ENCODE assay signal across 22 mouse cellular contexts in the genomic region with DNA sequence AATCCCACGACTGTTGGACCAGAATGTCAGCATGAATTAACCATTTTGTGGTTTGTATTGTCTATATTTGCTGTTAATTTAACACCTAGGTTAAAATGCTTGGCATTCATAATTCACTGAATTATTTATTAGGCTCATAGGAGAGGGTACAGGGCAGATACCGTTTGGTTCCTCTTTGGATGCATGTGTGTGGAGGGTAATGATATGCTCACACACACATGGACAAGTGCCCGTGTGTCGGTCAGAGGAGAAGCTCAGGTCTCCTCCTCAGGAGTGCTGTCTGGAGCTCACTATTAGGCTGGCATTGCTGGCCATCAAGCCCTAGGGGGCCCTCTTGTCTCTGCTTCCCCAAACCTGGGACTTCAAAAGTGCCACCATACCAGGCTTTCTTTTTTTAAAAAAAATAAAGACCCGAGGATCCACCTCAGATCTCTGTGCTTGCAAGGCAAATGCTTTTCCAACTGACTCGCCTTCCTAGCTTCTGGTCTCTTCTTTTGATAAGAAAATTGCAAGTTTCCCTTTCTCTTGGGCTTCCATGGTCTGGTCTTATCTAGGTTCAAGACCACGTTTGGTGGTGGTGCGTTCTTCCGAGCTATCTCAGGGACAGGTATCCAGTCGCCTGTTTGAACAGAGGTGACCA. TPM values are rescaled to one million over a fixed set of nuclear protein-coding genes. Genes with fewer than 3 reads are reported as not detected.
DNase-seq lines count a peak whose midpoint lies in the region; ATAC-seq lines count a peak whose summit lies in the region.
"Had no signal": no experiment of that assay in that cellular context is flagged by ENCODE, and none has a peak within 500 bp of the region (broad histone marks: within the 10 kb centered on the region; RNA-seq: fewer than 3 reads in every experiment).

No protein-coding gene starts in this region.

- peaks cover 77% of the 10 kb centered on the region for H3K4me1 ChIP-seq in megakaryocyte, embryonic 14.5 days
- peaks cover 63% of the 10 kb centered on the region for H3K4me1 ChIP-seq in liver, embryonic 12.5 days
- 0 out of 2 replicates have a peak, but pooled peaks cover 7% of the 10 kb centered on the region for H3K4me1 ChIP-seq in intestine, embryonic 16.5 days (ENCODE audit: control insufficient read depth, insufficient read depth, low read length)
- H3K4me1 ChIP-seq: lung, embryonic 15.5 days had no signal

- H3K27ac ChIP-seq in liver, embryonic 12.5 days = peak overlapping the region; percentile 57
- no peak overlapping the region for H3K27ac ChIP-seq in intestine, embryonic 16.5 days (ENCODE audit: low read length)
- H3K27ac ChIP-seq: embryonic facial prominence, embryonic 12.5 days; lung, embryonic 15.5 days; neural tube, embryonic 15.5 days had no signal

- no peaks in the 10 kb centered on the region for H3K9me3 ChIP-seq in megakaryocyte, embryonic 14.5 days
- H3K9me3 ChIP-seq in liver, embryonic 12.5 days (replicated peaks) = no peaks in the 10 kb centered on the region
- no peaks in the 10 kb centered on the region for H3K9me3 ChIP-seq in intestine, embryonic 16.5 days (ENCODE audit: control insufficient read depth, low read length)
- H3K9me3 ChIP-seq: embryonic facial prominence, embryonic 12.5 days; lung, embryonic 15.5 days; neural tube, embryonic 15.5 days had no signal

- peak overlapping the region; percentile 69 for H3K4me3 ChIP-seq in megakaryocyte, embryonic 14.5 days (replicated peaks)
- H3K4me3 ChIP-seq in liver, embryonic 12.5 days = no peak overlapping the region
- H3K4me3 ChIP-seq in intestine, embryonic 16.5 days (ENCODE audit: low read length) = no peak overlapping the region
- H3K4me3 ChIP-seq: embryonic facial prominence, embryonic 12.5 days; heart, embryonic 12.5 days; lung, embryonic 15.5 days; neural tube, embryonic 15.5 days had no signal

- peaks cover 48% of the 10 kb centered on the region for H3K36me3 ChIP-seq in megakaryocyte, embryonic 14.5 days (replicated peaks; ENCODE audit: low read length)
- no peaks in the 10 kb centered on the region for H3K36me3 ChIP-seq in liver, embryonic 12.5 days
- no peaks in the 10 kb centered on the region for H3K36me3 ChIP-seq in intestine, embryonic 16.5 days (ENCODE audit: control insufficient read depth, insufficient read depth, low read length)
- H3K36me3 ChIP-seq: embryonic facial prominence, embryonic 12.5 days; heart, embryonic 12.5 days; lung, embryonic 15.5 days; neural tube, embryonic 15.5 days had no signal

- 27% methylated on average over 10 of the region's 10 CpGs for WGBS in liver, embryonic 12.5 days (ENCODE audit: insufficient replicate concordance)
- WGBS in intestine, embryonic 16.5 days = 90% methylated on average over 10 of the region's 10 CpGs

- no peak overlapping the region for H3K9ac ChIP-seq in liver, embryonic 12.5 days
- no peak overlapping the region for H3K9ac ChIP-seq in intestine, embryonic 16.5 days (ENCODE audit: low read depth, low read length)
- H3K9ac ChIP-seq: embryonic facial prominence, embryonic 12.5 days; heart, embryonic 12.5 days; lung, embryonic 15.5 days; neural tube, embryonic 15.5 days had no signal

- H3K27me3 ChIP-seq in megakaryocyte, embryonic 14.5 days (replicated peaks) = no peaks in the 10 kb centered on the region
- H3K27me3 ChIP-seq in liver, embryonic 12.5 days (replicated peaks) = no peaks in the 10 kb centered on the region
- H3K27me3 ChIP-seq in intestine, embryonic 16.5 days (replicated peaks; ENCODE audit: control insufficient read depth, insufficient read depth, low read length) = no peaks in the 10 kb centered on the region
- H3K27me3 ChIP-seq: embryonic facial prominence, embryonic 12.5 days; heart, embryonic 12.5 days; lung, embryonic 15.5 days; neural tube, embryonic 15.5 days had no signal

- no peak for DNase-seq in cerebellum, postnatal 14 days
- DNase-seq in embryo, embryonic 10.5 days (ENCODE audit: low spot score) = no peak
- DNase-seq: adrenal gland, postnatal 25 days; B cell, adult 2 months; cerebellum, adult 9-11 months; heart, postnatal 10 days; kidney, adult 18-20 months; lung, postnatal 36 days; right cerebral cortex, adult 18-20 months; right cerebral cortex, postnatal 4 days had no signal

- no peak for ATAC-seq in megakaryocyte, adult 5-6 weeks (ENCODE audit: poor library complexity, severe bottlenecking)
- peak; percentile 53 for ATAC-seq in erythroid progenitor cell, adult 5-6 weeks (replicated peaks; ENCODE audit: low FRiP score, poor library complexity, severe bottlenecking)
- ATAC-seq in liver, embryonic 12.5 days = 0 out of 2 replicates have a peak, but pooled peaks have one; percentile 38
- ATAC-seq in megakaryocyte progenitor cell, adult 5-6 weeks (replicated peaks; ENCODE audit: poor library complexity) = peak; percentile 40
- no peak for ATAC-seq in intestine, embryonic 16.5 days
- ATAC-seq: forebrain, embryonic 14.5 days had no signal

- H3K4me2 ChIP-seq in liver, embryonic 12.5 days = peak overlapping the region; percentile 42
- no peak overlapping the region for H3K4me2 ChIP-seq in intestine, embryonic 16.5 days (ENCODE audit: low read depth, low read length)
- H3K4me2 ChIP-seq: embryonic facial prominence, embryonic 12.5 days; heart, embryonic 12.5 days; lung, embryonic 15.5 days; midbrain, embryonic 11.5 days; neural tube, embryonic 15.5 days had no signal

RNA-seq across cellular contexts. Expression of gene C530008M17Rik, which starts 31.8 kb away (rescaled TPM):
- 39.8 and 42.0 TPM in 2 replicates for polyA plus RNA-seq in megakaryocyte, embryonic 14.5 days (2012; ENCODE audit: insufficient read depth, low replicate concordance)
- total RNA-seq in megakaryocyte, adult 5-6 weeks (2015) = 0.87 and 1.6 TPM in 2 replicates
- 0.15 and 1.1 TPM in 2 replicates for total RNA-seq in megakaryocyte, adult 5-6 weeks (2017)
- 90.1 and 95.5 TPM in 2 replicates for total RNA-seq in erythroid progenitor cell, adult 5-6 weeks (2015; ENCODE audit: low replicate concordance)
- total RNA-seq in erythroid progenitor cell, adult 5-6 weeks (2017; ENCODE audit: low replicate concordance) = 69.6 and 91.1 TPM in 2 replicates
- 12.2 and 13.9 TPM in 2 replicates for polyA plus RNA-seq in liver, embryonic 12.5 days (2016; fragmentation: Nextera tagmentation; extraction: Ambion mirVana)
- 2.9 and 3.7 TPM in 2 replicates for total RNA-seq in megakaryocyte progenitor cell, adult 5-6 weeks (2015)
- total RNA-seq in megakaryocyte progenitor cell, adult 5-6 weeks (2017) = 0.21 and 1.3 TPM in 2 replicates
- 10.6 and 11.1 TPM in 2 replicates for polyA plus RNA-seq in intestine, embryonic 16.5 days (2015; fragmentation: Nextera tagmentation; extraction: Ambion mirVana)

Comparison
In these comparisons a context has a peak if more than half of its experiments do, and no peak if none do; other contexts are left out.
1. ATAC-seq: peak in erythroid progenitor cell, adult 5-6 weeks (single experiment), liver, embryonic 12.5 days (single experiment) and megakaryocyte progenitor cell, adult 5-6 weeks (single experiment); none in megakaryocyte, adult 5-6 weeks (single experiment) and intestine, embryonic 16.5 days (single experiment).
2. RNA of gene C530008M17Rik, which starts 31.8 kb away (total RNA-seq): 69.6 to 95.5 TPM in erythroid progenitor cell, adult 5-6 weeks; 0.21 to 3.7 TPM in megakaryocyte progenitor cell, adult 5-6 weeks and 0.15 to 1.6 TPM in megakaryocyte, adult 5-6 weeks; every median in the first group is over 10 times any median in the second.